Mouse (Mus musculus): ENCODE measurements around the gene Nifk.

DNA sequence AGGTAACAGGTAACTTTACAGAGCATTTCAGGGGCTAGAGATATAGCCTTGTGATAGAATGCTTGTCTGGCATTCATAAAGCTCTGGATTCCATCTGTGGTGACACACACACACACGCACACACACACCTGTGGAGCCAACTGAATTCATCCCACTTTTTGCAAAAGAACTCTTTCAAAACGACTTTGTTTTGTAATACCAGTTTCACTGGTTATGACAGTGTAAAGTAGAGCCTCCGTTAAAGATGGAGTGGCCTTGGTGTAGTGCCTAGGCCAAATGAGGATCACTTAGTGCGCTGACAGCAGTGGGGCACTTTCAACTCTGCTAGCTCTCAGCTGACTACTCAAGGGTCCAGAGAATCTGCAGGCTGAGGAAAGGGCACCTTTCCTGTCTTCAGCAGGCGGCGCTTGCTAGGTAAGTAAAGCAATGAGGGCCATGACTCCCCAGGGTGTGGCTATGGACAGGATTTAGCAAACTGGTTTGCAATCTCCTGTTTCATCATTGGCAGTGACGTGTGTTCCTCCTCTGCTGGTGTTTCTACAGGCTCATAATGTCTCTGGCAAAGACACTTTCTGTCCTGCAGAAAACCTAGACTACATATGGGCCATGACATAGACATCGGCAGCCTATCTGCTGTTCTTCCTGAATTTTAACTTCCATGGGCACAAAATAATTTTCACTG, 58.6 kb downstream of the Nifk start:
- TF ChIP-seq CTCF (IDR thresholded peaks at IDR 0.05; ENCODE audit: control insufficient read depth, insufficient read depth, low read length) (no peak), POLR2A (IDR thresholded peaks at IDR 0.05; ENCODE audit: borderline replicate concordance, control insufficient read depth, low read depth, low read length) (no peak)

All from bone marrow, adult 2 months (tissue).